Mouse (Mus musculus): Measurements from ENCODE around the gene Pla2g7. TPM values are rescaled to one million over a fixed set of nuclear protein-coding genes. Genes with fewer than 3 reads are reported as not detected.
A peak's percentile ranks its signal among the peaks of the same experiment; 100 is the strongest.

The Pla2g7 gene
- total and polyA plus RNA-seq, 2 experiments from 2014 or later: 11.1 to 22.7 TPM

DNA sequence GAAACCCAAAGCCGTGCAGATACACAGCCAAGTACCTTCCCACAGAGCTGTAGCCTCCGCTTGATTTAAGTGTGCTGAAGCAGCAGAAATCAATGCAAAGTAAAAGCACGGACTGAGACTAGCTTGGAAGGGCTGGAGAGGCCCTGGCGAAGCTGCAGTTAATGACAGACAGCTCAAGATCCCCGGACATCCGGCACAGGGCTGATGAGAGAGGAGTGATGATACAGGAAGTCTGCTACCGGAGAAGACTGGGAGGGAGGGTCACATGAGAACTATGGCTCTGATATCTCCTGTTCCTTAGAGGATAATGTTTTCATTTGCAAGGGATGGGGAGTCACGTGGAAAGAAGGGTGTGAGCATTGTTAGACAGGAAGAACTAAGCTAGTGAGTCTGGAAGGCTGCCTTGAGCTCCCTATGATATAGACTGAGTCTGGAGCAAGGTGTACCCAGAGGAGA lies 13.1 kb downstream of the Pla2g7 start:
- ATAC-seq (ENCODE audit: insufficient read depth, low read depth) (peak; percentile 83), DNase-seq (ENCODE audit: low spot score) (peak; percentile 51)
- Histone ChIP-seq H3K4me2 (ENCODE audit: low read depth, low read length) (peak overlapping the region; percentile 40), H3K9ac (replicated peaks; ENCODE audit: low read depth, low read length) (no peak overlapping the region), H3K27ac (ENCODE audit: low read depth) (peak overlapping the region; percentile 46), H3K36me3 (replicated peaks; ENCODE audit: control insufficient read depth, insufficient read depth, low read length) (no peaks in the 10 kb centered on the region), H3K4me3 (ENCODE audit: low read depth, low read length) (0 out of 2 replicates have a peak overlapping the region, but pooled peaks have one; percentile 7), H3K27me3 (ENCODE audit: control insufficient read depth, insufficient read depth, low read length) (no peaks in the 10 kb centered on the region), H3K9me3 (replicated peaks; ENCODE audit: control insufficient read depth, low read length) (no peaks in the 10 kb centered on the region), H3K4me1 (ENCODE audit: control insufficient read depth, insufficient read depth) (peaks cover 8% of the 10 kb centered on the region; the same call in 1 of the 2 replicates)
- WGBS: 14% methylated on average over 8 of the region's 8 CpGs
- TF ChIP-seq CTCF (IDR thresholded peaks at IDR 0.05; ENCODE audit: low read depth) (no peak), EP300 (IDR thresholded peaks at IDR 0.05; ENCODE audit: low read depth) (no peak)

DNA sequence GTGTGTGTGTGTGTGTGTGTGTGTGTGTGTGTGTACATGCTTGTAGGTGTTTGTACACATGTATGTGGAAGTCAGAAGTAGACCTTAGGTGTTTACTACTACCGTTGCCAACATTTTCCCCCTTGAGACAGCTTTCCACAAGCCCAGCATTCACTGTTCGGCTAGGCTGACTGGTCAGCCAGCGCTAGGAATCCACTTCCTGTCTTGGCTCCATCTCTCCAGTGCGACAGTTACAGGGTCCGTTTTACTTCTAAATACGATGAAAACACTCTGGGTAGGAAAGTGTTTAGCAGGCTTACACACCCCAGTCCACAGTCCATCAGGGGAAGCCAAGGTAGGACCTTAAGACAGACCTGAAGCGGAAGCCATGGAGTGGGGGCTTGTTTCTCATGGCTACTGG lies 16.9 kb downstream of the Pla2g7 start:
- no peak overlapping the region for H3K4me3 ChIP-seq (ENCODE audit: low read depth, low read length)
- no peak overlapping the region for H3K4me2 ChIP-seq (ENCODE audit: low read depth, low read length)
- 53% methylated on average over 7 of the region's 7 CpGs for WGBS
- H3K4me1 ChIP-seq (ENCODE audit: control insufficient read depth, insufficient read depth): peaks cover 8% of the 10 kb centered on the region; the same call in 1 of the 2 replicates
- TF ChIP-seq EP300 (IDR thresholded peaks at IDR 0.05; ENCODE audit: low read depth) (no peak), CTCF (IDR thresholded peaks at IDR 0.05; ENCODE audit: low read depth) (no peak)
- H3K27me3 ChIP-seq (ENCODE audit: control insufficient read depth, insufficient read depth, low read length): no peaks in the 10 kb centered on the region
- H3K9ac ChIP-seq (replicated peaks; ENCODE audit: low read depth, low read length): no peak overlapping the region
- no peaks in the 10 kb centered on the region for H3K9me3 ChIP-seq (replicated peaks; ENCODE audit: control insufficient read depth, low read length)
- H3K36me3 ChIP-seq (replicated peaks; ENCODE audit: control insufficient read depth, insufficient read depth, low read length): no peaks in the 10 kb centered on the region
- H3K27ac ChIP-seq (ENCODE audit: low read depth): no peak overlapping the region
- ATAC-seq (ENCODE audit: insufficient read depth, low read depth): no peak
- no peak for DNase-seq (ENCODE audit: low spot score)

DNA sequence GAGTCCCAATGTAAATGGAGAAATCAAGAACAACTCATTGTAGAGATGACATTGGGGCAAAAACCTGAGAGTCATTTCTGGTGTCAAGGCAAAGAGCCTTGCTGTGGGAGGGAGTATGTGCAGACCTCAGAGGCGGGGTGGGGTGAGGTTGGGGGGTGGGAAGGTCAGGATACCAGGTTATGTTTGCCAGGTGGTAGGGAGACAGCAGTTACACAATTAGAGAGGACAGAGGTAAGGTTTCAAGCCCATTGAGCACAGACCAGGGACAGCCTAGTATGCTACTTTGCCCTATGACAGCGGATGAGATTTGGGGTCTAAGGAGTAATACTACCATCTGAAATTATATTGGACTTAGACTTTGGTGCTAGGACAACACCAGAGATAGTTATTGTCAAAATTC lies 19.4 kb downstream of the Pla2g7 start:
- no peak overlapping the region for H3K27ac ChIP-seq (ENCODE audit: low read depth)
- TF ChIP-seq EP300 (IDR thresholded peaks at IDR 0.05; ENCODE audit: low read depth) (no peak), CTCF (IDR thresholded peaks at IDR 0.05; ENCODE audit: low read depth) (no peak)
- H3K27me3 ChIP-seq (ENCODE audit: control insufficient read depth, insufficient read depth, low read length): no peaks in the 10 kb centered on the region
- no peaks in the 10 kb centered on the region for H3K9me3 ChIP-seq (replicated peaks; ENCODE audit: control insufficient read depth, low read length)
- DNase-seq (ENCODE audit: low spot score): no peak
- no peak for ATAC-seq (ENCODE audit: insufficient read depth, low read depth)
- no peaks in the 10 kb centered on the region for H3K4me1 ChIP-seq (ENCODE audit: control insufficient read depth, insufficient read depth)
- H3K4me2 ChIP-seq (ENCODE audit: low read depth, low read length): no peak overlapping the region
- H3K9ac ChIP-seq (replicated peaks; ENCODE audit: low read depth, low read length): no peak overlapping the region
- H3K4me3 ChIP-seq (ENCODE audit: low read depth, low read length): no peak overlapping the region
- H3K36me3 ChIP-seq (replicated peaks; ENCODE audit: control insufficient read depth, insufficient read depth, low read length): no peaks in the 10 kb centered on the region
- WGBS: 91% methylated on average over 2 of the region's 2 CpGs

DNA sequence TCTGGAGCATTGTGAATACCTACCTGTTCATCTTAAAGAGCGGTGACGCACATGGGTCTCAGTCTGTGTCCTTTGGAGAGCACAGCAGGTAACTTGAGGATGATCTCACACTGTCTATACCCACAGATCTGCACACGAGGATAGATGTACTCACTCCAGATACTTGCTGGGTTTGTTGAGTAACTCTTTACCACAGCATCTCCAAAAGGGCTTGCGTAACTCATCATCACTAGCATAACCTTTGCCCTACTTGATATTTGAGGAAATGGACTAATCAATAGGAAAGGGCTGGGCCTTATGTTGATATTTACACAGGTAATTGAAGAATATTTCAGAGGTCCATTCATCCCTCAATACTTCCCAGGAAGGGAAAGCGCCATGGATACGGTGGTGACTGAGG lies 21.9 kb downstream of the Pla2g7 start:
- no peaks in the 10 kb centered on the region for H3K27me3 ChIP-seq (ENCODE audit: control insufficient read depth, insufficient read depth, low read length)
- no peaks in the 10 kb centered on the region for H3K9me3 ChIP-seq (replicated peaks; ENCODE audit: control insufficient read depth, low read length)
- no peak overlapping the region for H3K27ac ChIP-seq (ENCODE audit: low read depth)
- H3K9ac ChIP-seq (replicated peaks; ENCODE audit: low read depth, low read length): no peak overlapping the region
- TF ChIP-seq CTCF (IDR thresholded peaks at IDR 0.05; ENCODE audit: low read depth) (no peak), EP300 (IDR thresholded peaks at IDR 0.05; ENCODE audit: low read depth) (no peak)
- no peak for ATAC-seq (ENCODE audit: insufficient read depth, low read depth)
- no peak overlapping the region for H3K4me3 ChIP-seq (ENCODE audit: low read depth, low read length)
- no peaks in the 10 kb centered on the region for H3K36me3 ChIP-seq (replicated peaks; ENCODE audit: control insufficient read depth, insufficient read depth, low read length)
- 83% methylated on average over 6 of the region's 6 CpGs for WGBS
- no peak for DNase-seq (ENCODE audit: low spot score)
- no peaks in the 10 kb centered on the region for H3K4me1 ChIP-seq (ENCODE audit: control insufficient read depth, insufficient read depth)
- H3K4me2 ChIP-seq (ENCODE audit: low read depth, low read length): no peak overlapping the region

- DNase-seq (ENCODE audit: low spot score): no peak
- no peaks in the 10 kb centered on the region for H3K27me3 ChIP-seq (ENCODE audit: control insufficient read depth, insufficient read depth, low read length)
- no peak overlapping the region for H3K4me2 ChIP-seq (ENCODE audit: low read depth, low read length)
- no peaks in the 10 kb centered on the region for H3K9me3 ChIP-seq (replicated peaks; ENCODE audit: control insufficient read depth, low read length)
- H3K36me3 ChIP-seq (replicated peaks; ENCODE audit: control insufficient read depth, insufficient read depth, low read length): no peaks in the 10 kb centered on the region
- no peak overlapping the region for H3K9ac ChIP-seq (replicated peaks; ENCODE audit: low read depth, low read length)
- no peak overlapping the region for H3K27ac ChIP-seq (ENCODE audit: low read depth)
- TF ChIP-seq EP300 (IDR thresholded peaks at IDR 0.05; ENCODE audit: low read depth) (no peak), CTCF (IDR thresholded peaks at IDR 0.05; ENCODE audit: low read depth) (no peak)
- no peaks in the 10 kb centered on the region for H3K4me1 ChIP-seq (ENCODE audit: control insufficient read depth, insufficient read depth)
- WGBS: 75% methylated on average over 5 of the region's 5 CpGs
- H3K4me3 ChIP-seq (ENCODE audit: low read depth, low read length): no peak overlapping the region
- no peak for ATAC-seq (ENCODE audit: insufficient read depth, low read depth)
These were observed 22.6 kb downstream of the Pla2g7 start for GRCm38 (mm10) chr17:43590531-43590930.
